Mouse (Mus musculus): ENCODE results near the gene Ryr1. TPM values are rescaled to one million over a fixed set of nuclear protein-coding genes. Genes with fewer than 3 reads are reported as not detected.
"Not testable (repeated sequence)": the region's sequence is repeated elsewhere in the genome, so short reads cannot be mapped to it uniquely, and the experiment has no call there.

Gene Ryr1
- total RNA-seq, 2 experiments from 2014 or later = 4.9 to 11.0 TPM

GRCm38 (mm10) chr7:28969672-28970394, 155.1 kb downstream of the Ryr1 start:
- no peak for DNase-seq (ENCODE audit: low spot score in 2 of 2)
- intact Hi-C loops (cut with DNase I) = loop anchor here (5.0 kb wide), 1 partner anchor 173 kb away; no protein-coding TSS in a partner anchor

DNA sequence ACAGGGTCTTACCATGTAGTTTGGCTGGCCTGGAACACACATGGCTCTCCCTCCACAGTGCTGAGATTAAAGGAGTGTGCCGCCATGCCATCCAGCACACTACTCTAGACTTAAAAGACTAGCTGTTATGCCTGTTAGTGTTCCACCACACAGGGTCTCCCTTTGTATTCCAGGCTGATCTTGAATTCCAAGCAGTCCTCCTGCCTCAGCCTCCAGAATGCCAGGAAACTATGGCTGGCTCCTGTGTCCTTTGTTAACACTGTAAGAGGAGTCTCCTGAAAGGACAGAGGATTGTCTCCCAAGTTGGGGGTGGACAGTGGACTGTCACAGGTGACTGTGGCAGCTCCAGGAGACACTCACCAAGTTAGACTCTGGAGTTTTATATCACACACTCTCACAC, 155.7 kb downstream of the Ryr1 start:
- DNase-seq (ENCODE audit: low spot score in 2 of 2) = no peak
- intact Hi-C loops (cut with DNase I) = no loop called here

GRCm38 (mm10) chr7:28968120-28968519, 156.9 kb downstream of the Ryr1 start:
- intact Hi-C loops (cut with DNase I); DNase-seq (ENCODE audit: low spot score in 2 of 2): not testable (repeated sequence)

GRCm38 (mm10) chr7:28966751-28967505, 158.1 kb downstream of the Ryr1 start:
- DNase-seq (ENCODE audit: low spot score in 2 of 2) = no peak
- intact Hi-C loops (cut with DNase I) = no loop called here

GRCm38 (mm10) chr7:28966181-28966580, 158.8 kb downstream of the Ryr1 start:
- intact Hi-C loops (cut with DNase I) = no loop called here

GRCm38 (mm10) chr7:28965346-28965840, 159.6 kb downstream of the Ryr1 start:
- no peak for DNase-seq (ENCODE audit: low spot score in 2 of 2)
- intact Hi-C loops (cut with DNase I) = no loop called here

More at GRCm38 (mm10) chr7:28966181-28966580, 158.8 kb downstream of the Ryr1 start:
- no peak for DNase-seq (ENCODE audit: low spot score in 2 of 2)

DNA sequence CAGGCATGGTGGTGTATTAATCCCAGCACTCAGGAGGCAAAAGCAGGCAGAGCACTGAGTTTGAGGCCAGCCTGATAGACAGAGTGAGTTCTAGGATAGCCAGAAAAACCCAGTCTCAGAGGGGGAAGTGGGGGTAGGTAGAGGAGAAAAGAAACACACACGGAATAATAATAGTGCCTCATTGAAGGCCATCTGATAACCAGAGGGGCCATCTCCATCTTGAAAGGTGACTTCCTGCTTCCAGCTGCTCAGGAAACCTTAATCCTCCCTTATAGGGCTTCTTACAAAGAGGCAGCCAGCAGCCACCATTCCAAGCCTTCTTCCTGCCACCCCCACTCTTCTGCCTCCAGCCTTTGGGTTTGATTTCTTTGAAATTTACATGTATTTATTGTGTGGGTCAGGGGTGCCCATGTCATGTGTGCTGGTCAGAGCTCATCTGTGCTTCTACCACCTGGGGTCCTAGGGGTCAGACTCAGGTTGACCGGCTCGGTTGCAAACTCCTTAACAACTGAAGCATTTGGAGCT, 161.5 kb downstream of the Ryr1 start:
- no peak for DNase-seq (ENCODE audit: low spot score in 2 of 2)
- intact Hi-C loops (cut with DNase I) = loop anchor here (2.0 to 5.0 kb wide), 2 partner anchors 61 to 151 kb away; no protein-coding TSS in a partner anchor

- DNase-seq (ENCODE audit: low spot score in 2 of 2) = peak; percentile 99 to 100
- intact Hi-C loops (cut with DNase I) = loop anchor here (2.0 to 5.0 kb wide), 3 partner anchors 39 to 150 kb away; no protein-coding TSS in a partner anchor
These were observed 162.9 kb downstream of the Ryr1 start, which contains the start of gene Actn4 for GRCm38 (mm10) chr7:28961927-28962670. Gene Actn4 (minus strand): TSS chr7:28962340.

- DNase-seq (ENCODE audit: low spot score in 2 of 2) = no peak
- intact Hi-C loops (cut with DNase I) = loop anchor here (2.0 to 5.0 kb wide), 2 partner anchors 39 to 149 kb away; no protein-coding TSS in a partner anchor
These were observed 163.4 kb downstream of the Ryr1 start for GRCm38 (mm10) chr7:28961584-28961926.

- intact Hi-C loops (cut with DNase I) = loop anchor here (2.0 to 5.0 kb wide), 2 partner anchors 38 to 148 kb away; no protein-coding TSS in a partner anchor
- no peak for DNase-seq (ENCODE audit: low spot score in 2 of 2)
These were observed 164.5 kb downstream of the Ryr1 start for GRCm38 (mm10) chr7:28960354-28961046.

- DNase-seq (ENCODE audit: low spot score in 2 of 2) = no peak
- intact Hi-C loops (cut with DNase I) = loop anchor here (2.0 to 5.0 kb wide), 2 partner anchors 37 to 147 kb away; no protein-coding TSS in a partner anchor
These were observed 165.4 kb downstream of the Ryr1 start for GRCm38 (mm10) chr7:28959505-28960045.

DNA sequence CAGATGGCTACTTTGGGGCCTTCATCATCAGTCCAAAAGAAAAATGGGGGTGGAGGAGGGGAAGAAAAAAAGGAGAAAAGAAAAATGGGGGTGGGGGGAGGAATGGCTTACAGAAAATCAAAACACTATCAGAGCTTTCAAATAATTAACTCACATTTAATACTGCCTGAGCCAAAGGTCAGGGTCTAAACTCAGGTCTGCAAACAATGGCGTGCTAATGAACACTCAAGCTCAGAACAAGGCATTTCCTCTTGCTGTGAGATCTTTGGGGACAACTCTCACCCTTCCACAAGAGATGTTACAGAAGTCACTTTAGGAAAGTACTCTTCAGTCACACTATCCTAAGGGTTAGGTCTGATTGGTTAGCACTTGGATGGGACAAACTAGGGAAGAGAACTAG, 166.2 kb downstream of the Ryr1 start:
- intact Hi-C loops (cut with DNase I) = no loop called here
- DNase-seq (ENCODE audit: low spot score in 2 of 2) = no peak

- intact Hi-C loops (cut with DNase I) = no loop called here
These were observed 166.8 kb downstream of the Ryr1 start for GRCm38 (mm10) chr7:28957997-28958725.

GRCm38 (mm10) chr7:28957286-28957685, 167.7 kb downstream of the Ryr1 start:
- intact Hi-C loops (cut with DNase I) = no loop called here
- DNase-seq (ENCODE audit: low spot score in 2 of 2) = no peak

More at GRCm38 (mm10) chr7:28957997-28958725, 166.8 kb downstream of the Ryr1 start:
- no peak for DNase-seq (ENCODE audit: low spot score in 2 of 2)

DNA sequence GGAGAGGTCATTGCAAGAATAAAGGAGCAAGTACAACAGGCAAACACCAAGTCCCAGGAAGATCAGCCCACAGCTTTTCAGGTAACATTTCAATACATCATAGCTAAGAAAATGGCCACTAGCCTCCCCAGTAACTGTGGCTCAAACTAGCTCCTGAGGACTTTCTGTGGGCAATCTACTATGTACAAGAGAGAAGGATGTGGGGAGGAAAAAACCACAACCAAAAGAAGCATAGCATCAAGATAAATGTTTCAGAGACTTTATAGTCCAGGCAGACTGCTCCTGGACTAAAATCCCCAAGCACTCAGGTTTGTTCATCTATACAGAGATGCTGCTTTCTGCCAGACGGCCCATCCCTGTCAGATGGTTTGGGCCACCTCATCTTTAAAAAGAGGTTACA, 168.7 kb downstream of the Ryr1 start:
- intact Hi-C loops (cut with DNase I) = no loop called here
- DNase-seq (ENCODE audit: low spot score in 2 of 2) = no peak

DNA sequence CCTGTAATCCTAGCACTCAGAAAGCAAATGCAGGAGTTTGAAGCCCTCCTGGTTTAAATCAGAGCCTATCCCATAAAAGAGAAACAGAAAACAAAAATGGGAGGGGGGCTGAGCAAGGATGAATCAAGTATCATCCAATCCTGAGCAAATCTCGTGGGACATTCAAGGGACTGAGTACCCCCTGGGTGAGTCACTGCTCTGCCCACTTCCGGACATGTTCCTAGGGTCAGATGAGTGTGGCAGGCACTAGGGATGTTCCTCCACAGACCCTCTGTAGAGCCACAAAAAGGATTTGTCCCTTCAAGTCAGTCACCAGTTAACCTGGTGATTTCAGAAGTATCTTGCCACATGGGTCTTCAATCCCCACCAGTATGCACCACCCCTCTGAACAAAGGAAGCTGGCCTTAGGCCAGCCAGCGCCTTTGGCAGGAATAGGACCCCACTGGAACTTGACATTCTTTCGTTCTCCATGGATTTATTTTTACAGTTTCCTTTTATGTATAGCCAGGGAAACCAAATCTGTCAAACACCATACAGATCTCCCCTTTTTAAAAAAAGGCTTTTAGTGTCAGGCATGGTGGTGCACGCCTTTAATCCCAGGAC, 169.6 kb downstream of the Ryr1 start:
- intact Hi-C loops (cut with DNase I) = no loop called here

DNA sequence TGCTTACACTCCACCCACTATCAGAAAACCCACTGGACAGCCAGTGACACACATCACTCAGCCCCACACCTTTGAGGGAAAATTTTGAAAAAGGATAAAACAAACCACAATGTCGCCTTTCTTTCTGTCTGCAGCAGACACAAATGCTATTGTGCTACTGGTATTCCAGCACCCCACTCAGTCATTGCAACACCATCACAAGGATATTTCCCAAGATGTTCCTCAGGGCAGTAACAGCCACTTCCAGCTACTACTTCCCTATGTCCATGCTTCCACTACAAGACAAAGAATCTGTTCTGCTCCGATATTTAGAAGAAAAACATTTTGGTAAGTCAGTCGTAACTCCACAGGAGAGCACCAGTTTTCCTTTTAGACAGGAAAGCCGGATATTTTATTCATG, 170.2 kb downstream of the Ryr1 start:
- intact Hi-C loops (cut with DNase I) = no loop called here
- DNase-seq (ENCODE audit: low spot score in 2 of 2) = no peak

More for the DNA sequence above, 169.6 kb downstream of the Ryr1 start:
- no peak for DNase-seq (ENCODE audit: low spot score in 2 of 2)

All from left cerebral cortex, postnatal 36 days (tissue).